Mouse (Mus musculus): ENCODE data around the gene Abl1. TPM values are rescaled to one million over a fixed set of nuclear protein-coding genes. Genes with fewer than 3 reads are reported as not detected.

Abl1 gene
- polyA plus RNA-seq, 1 experiment from 2014 or later = 19.7 TPM

- Histone ChIP-seq H3K9me3 (no peaks in the 10 kb centered on the region), H3K4me1 (replicated peaks) (peaks cover 49% of the 10 kb centered on the region), H3K27ac (peak overlapping the region; percentile 42; the same call in 1 of the 2 replicates), H3K27me3 (no peaks in the 10 kb centered on the region), H3K4me2 (no peak overlapping the region), H3K9ac (no peak overlapping the region), H3K36me3 (no peaks in the 10 kb centered on the region), H3K4me3 (no peak overlapping the region)
- 47% methylated on average over 7 of the region's 7 CpGs for WGBS
- no peak for ATAC-seq (ENCODE audit: low FRiP score)
Observed at GRCm38 (mm10) chr2:31770781-31771441, 82.7 kb downstream of the Abl1 start.

- peaks cover 5% of the 10 kb centered on the region; the same call in 1 of the 2 replicates for H3K4me1 ChIP-seq (replicated peaks)
- H3K4me2 ChIP-seq = no peak overlapping the region
- peaks cover 32% of the 10 kb centered on the region for H3K36me3 ChIP-seq
- no peak for ATAC-seq (ENCODE audit: low FRiP score)
- WGBS = 98% methylated on average over 3 of the region's 3 CpGs
- H3K4me3 ChIP-seq = no peak overlapping the region
- H3K9ac ChIP-seq = no peak overlapping the region
- H3K27ac ChIP-seq = no peak overlapping the region
- no peaks in the 10 kb centered on the region for H3K27me3 ChIP-seq
- no peaks in the 10 kb centered on the region for H3K9me3 ChIP-seq
Observed at GRCm38 (mm10) chr2:31776479-31776878, 88.3 kb downstream of the Abl1 start.

GRCm38 (mm10) chr2:31779258-31779657, 91.1 kb downstream of the Abl1 start:
- Histone ChIP-seq H3K9ac (no peak overlapping the region), H3K4me3 (no peak overlapping the region), H3K27me3 (no peaks in the 10 kb centered on the region), H3K36me3 (peaks cover 40% of the 10 kb centered on the region), H3K27ac (no peak overlapping the region), H3K4me1 (replicated peaks) (peaks cover 10% of the 10 kb centered on the region; the same call in 1 of the 2 replicates), H3K4me2 (no peak overlapping the region), H3K9me3 (no peaks in the 10 kb centered on the region)
- ATAC-seq (ENCODE audit: low FRiP score) = no peak
- WGBS = 96% methylated on average over 2 of the region's 2 CpGs

- WGBS = 79% methylated on average over 8 of the region's 8 CpGs
- H3K9ac ChIP-seq = peak overlapping the region; percentile 11; the same call in 1 of the 2 replicates
- no peak for ATAC-seq (ENCODE audit: low FRiP score)
Observed at GRCm38 (mm10) chr2:31782958-31783602, 94.9 kb downstream of the Abl1 start.

GRCm38 (mm10) chr2:31785074-31785473, 96.9 kb downstream of the Abl1 start:
- 49% methylated on average over 9 of the region's 9 CpGs for WGBS

More at GRCm38 (mm10) chr2:31782958-31783602, 94.9 kb downstream of the Abl1 start:
- Histone ChIP-seq H3K4me3 (no peak overlapping the region), H3K27me3 (no peaks in the 10 kb centered on the region), H3K27ac (no peak overlapping the region), H3K9me3 (no peaks in the 10 kb centered on the region), H3K4me2 (no peak overlapping the region), H3K4me1 (replicated peaks) (peaks cover 10% of the 10 kb centered on the region; the same call in 1 of the 2 replicates), H3K36me3 (peaks cover 63% of the 10 kb centered on the region)

GRCm38 (mm10) chr2:31787029-31787428, 98.9 kb downstream of the Abl1 start:
- Histone ChIP-seq H3K27ac (no peak overlapping the region), H3K4me1 (replicated peaks) (peaks cover 8% of the 10 kb centered on the region), H3K4me3 (no peak overlapping the region), H3K36me3 (peaks cover 55% of the 10 kb centered on the region), H3K9ac (no peak overlapping the region), H3K27me3 (no peaks in the 10 kb centered on the region), H3K4me2 (no peak overlapping the region), H3K9me3 (no peaks in the 10 kb centered on the region)
- 13% methylated on average over 7 of the region's 7 CpGs for WGBS
- ATAC-seq (ENCODE audit: low FRiP score) = no peak

More at GRCm38 (mm10) chr2:31785074-31785473, 96.9 kb downstream of the Abl1 start:
- Histone ChIP-seq H3K27me3 (no peaks in the 10 kb centered on the region), H3K4me1 (replicated peaks) (peaks cover 10% of the 10 kb centered on the region; the same call in 1 of the 2 replicates), H3K27ac (no peak overlapping the region), H3K36me3 (peaks cover 55% of the 10 kb centered on the region), H3K4me2 (no peak overlapping the region), H3K4me3 (no peak overlapping the region), H3K9ac (no peak overlapping the region), H3K9me3 (no peaks in the 10 kb centered on the region)
- ATAC-seq (ENCODE audit: low FRiP score) = peak; percentile 52; the same call in 1 of the 2 replicates

GRCm38 (mm10) chr2:31788227-31788626, 100.1 kb downstream of the Abl1 start:
- no peak overlapping the region for H3K27ac ChIP-seq
- 82% methylated on average over 3 of the region's 3 CpGs for WGBS
- ATAC-seq (ENCODE audit: low FRiP score) = no peak
- no peak overlapping the region for H3K4me2 ChIP-seq
- no peak overlapping the region for H3K4me3 ChIP-seq
- peaks cover 66% of the 10 kb centered on the region for H3K36me3 ChIP-seq
- no peak overlapping the region for H3K9ac ChIP-seq
- H3K9me3 ChIP-seq = no peaks in the 10 kb centered on the region
- H3K4me1 ChIP-seq (replicated peaks) = peaks cover 4% of the 10 kb centered on the region
- no peaks in the 10 kb centered on the region for H3K27me3 ChIP-seq

- H3K4me1 ChIP-seq (replicated peaks) = no peaks in the 10 kb centered on the region; the same call in 1 of the 2 replicates
- no peak for ATAC-seq (ENCODE audit: low FRiP score)
- no peaks in the 10 kb centered on the region for H3K9me3 ChIP-seq
- H3K27ac ChIP-seq = no peak overlapping the region
- 93% methylated on average over 2 of the region's 2 CpGs for WGBS
- no peaks in the 10 kb centered on the region for H3K27me3 ChIP-seq
- H3K9ac ChIP-seq = no peak overlapping the region
- H3K36me3 ChIP-seq = peaks cover 72% of the 10 kb centered on the region
- H3K4me3 ChIP-seq = no peak overlapping the region
- no peak overlapping the region for H3K4me2 ChIP-seq
Observed at GRCm38 (mm10) chr2:31789215-31789614, 101.0 kb downstream of the Abl1 start.

- no peak overlapping the region for H3K4me3 ChIP-seq
- no peaks in the 10 kb centered on the region for H3K9me3 ChIP-seq
- H3K27ac ChIP-seq = peak overlapping the region; percentile 55
- H3K9ac ChIP-seq = peak overlapping the region; percentile 24; the same call in 1 of the 2 replicates
- no peak overlapping the region for H3K4me2 ChIP-seq
- WGBS = 83% methylated on average over 13 of the region's 13 CpGs
- H3K4me1 ChIP-seq (replicated peaks) = no peaks in the 10 kb centered on the region; the same call in 1 of the 2 replicates
- peaks cover 73% of the 10 kb centered on the region for H3K36me3 ChIP-seq
- no peaks in the 10 kb centered on the region for H3K27me3 ChIP-seq
- no peak for ATAC-seq (ENCODE audit: low FRiP score)
Observed at GRCm38 (mm10) chr2:31790728-31791251, 102.6 kb downstream of the Abl1 start.

GRCm38 (mm10) chr2:31791260-31791659, 103.1 kb downstream of the Abl1 start:
- peak overlapping the region; percentile 24; the same call in 1 of the 2 replicates for H3K9ac ChIP-seq
- no peaks in the 10 kb centered on the region; the same call in 1 of the 2 replicates for H3K4me1 ChIP-seq (replicated peaks)
- H3K27ac ChIP-seq = peak overlapping the region; percentile 55; the same call in 1 of the 2 replicates
- no peak for ATAC-seq (ENCODE audit: low FRiP score)
- WGBS = 88% methylated on average over 8 of the region's 8 CpGs
- H3K27me3 ChIP-seq = no peaks in the 10 kb centered on the region
- peaks cover 73% of the 10 kb centered on the region for H3K36me3 ChIP-seq
- no peaks in the 10 kb centered on the region for H3K9me3 ChIP-seq
- no peak overlapping the region for H3K4me2 ChIP-seq
- no peak overlapping the region for H3K4me3 ChIP-seq

GRCm38 (mm10) chr2:31792611-31793010, 104.4 kb downstream of the Abl1 start:
- H3K9ac ChIP-seq = no peak overlapping the region
- no peak for ATAC-seq (ENCODE audit: low FRiP score)
- no peaks in the 10 kb centered on the region for H3K27me3 ChIP-seq
- peaks cover 81% of the 10 kb centered on the region for H3K36me3 ChIP-seq
- H3K9me3 ChIP-seq = no peaks in the 10 kb centered on the region
- 85% methylated on average over 6 of the region's 6 CpGs for WGBS
- H3K27ac ChIP-seq = no peak overlapping the region
- H3K4me2 ChIP-seq = no peak overlapping the region
- H3K4me3 ChIP-seq = no peak overlapping the region
- H3K4me1 ChIP-seq (replicated peaks) = no peaks in the 10 kb centered on the region; the same call in 1 of the 2 replicates

GRCm38 (mm10) chr2:31796943-31797342, 108.8 kb downstream of the Abl1 start:
- Histone ChIP-seq H3K36me3 (peaks cover 96% of the 10 kb centered on the region), H3K27me3 (no peaks in the 10 kb centered on the region)
- WGBS = 87% methylated on average over 3 of the region's 3 CpGs

More at GRCm38 (mm10) chr2:31796943-31797342, 108.8 kb downstream of the Abl1 start:
- no peak for ATAC-seq (ENCODE audit: low FRiP score)
- no peak overlapping the region for H3K9ac ChIP-seq
- H3K4me1 ChIP-seq (replicated peaks) = no peaks in the 10 kb centered on the region; the same call in 1 of the 2 replicates
- no peaks in the 10 kb centered on the region for H3K9me3 ChIP-seq
- H3K27ac ChIP-seq = no peak overlapping the region
- H3K4me3 ChIP-seq = no peak overlapping the region
- H3K4me2 ChIP-seq = no peak overlapping the region

All from hindbrain, embryonic 13.5 days (tissue).